Mouse (Mus musculus) CH12.LX (cell line): Measurements from ENCODE around the gene Asap3. TPM values are rescaled to one million over a fixed set of nuclear protein-coding genes. Genes with fewer than 3 reads are reported as not detected.

Experiments
- DNase-seq: peaks from one replicate; pipeline ENCODE4 v3.0.0-alpha.2; 2013; ENCODE audit errors: extremely low read depth
- H3K27ac ChIP-seq: 2 replicates; pipeline ENCODE4 v1.5.1; 2012; ENCODE audit warnings: low read depth, mild to moderate bottlenecking, control low read depth, moderate library complexity; ENCODE audit not compliant: insufficient read depth
- H3K27me3 ChIP-seq: replicated peaks from 2 replicates; pipeline ENCODE3; 2012; ENCODE audit warnings: inconsistent platforms
- H3K36me3 ChIP-seq, 2 experiments: replicated peaks in 1 of 2; 2 replicates each; pipeline versions ENCODE3 to v1.6.1; 2012; ENCODE audit warnings: inconsistent platforms in 1 of 2, low read length in 1 of 2, mild to moderate bottlenecking in 1 of 2, mixed read lengths in 1 of 2, moderate library complexity in 1 of 2; ENCODE audit not compliant: control insufficient read depth in 1 of 2, insufficient read depth in 1 of 2
- H3K4me1 ChIP-seq, 2 experiments: 2 replicates each; pipeline ENCODE4 v1.6.1; 2012; ENCODE audit warnings: inconsistent platforms in 1 of 2, moderate library complexity in 1 of 2; ENCODE audit not compliant: insufficient read depth in 2 of 2, control insufficient read depth in 1 of 2
- H3K4me2 ChIP-seq: 2 replicates; pipeline ENCODE4 v1.6.1; 2012; ENCODE audit warnings: low read depth, mild to moderate bottlenecking, control low read depth; ENCODE audit not compliant: poor library complexity, insufficient read depth, severe bottlenecking
- H3K4me3 ChIP-seq, 3 experiments: fragments of 150-350 bp in 1 of 3; sonication (generic) in 1 of 3; replicated peaks in 1 of 3; 2 replicates each; pipeline versions ENCODE3 to v1.5.1; 2011 to 2012; ENCODE audit warnings: low read depth in 2 of 3, low read length in 2 of 3, mild to moderate bottlenecking in 2 of 3, moderate library complexity in 2 of 3, control low read depth in 1 of 3, improper control_type of control experiment in 1 of 3, inconsistent platforms in 1 of 3, mixed read lengths in 1 of 3; ENCODE audit not compliant: poor library complexity in 1 of 3
- H3K79me2 ChIP-seq: replicated peaks from 2 replicates; pipeline ENCODE4 v1.6.1; 2012; ENCODE audit warnings: mild to moderate bottlenecking, moderate library complexity; ENCODE audit not compliant: control insufficient read depth, poor library complexity, insufficient read depth, severe bottlenecking; ENCODE audit errors: extremely low read depth
- H3K9ac ChIP-seq: 2 replicates; pipeline ENCODE4 v1.6.1; 2012; ENCODE audit warnings: low read depth, mild to moderate bottlenecking, control low read depth, moderate library complexity; ENCODE audit not compliant: insufficient read depth
- H3K9me3 ChIP-seq: replicated peaks from 2 replicates; pipeline ENCODE3; 2012; ENCODE audit warnings: low read length, inconsistent platforms, mixed read lengths
- BHLHE40 ChIP-seq: IDR thresholded peaks from 2 replicates; pipeline ENCODE4 v1.6.1; 2011; ENCODE audit warnings: mild to moderate bottlenecking, low read depth, low read length, improper control_type of control experiment
- CHD2 ChIP-seq: IDR thresholded peaks from 2 replicates; pipeline ENCODE4 v1.6.1; 2011; ENCODE audit warnings: low read length, improper control_type of control experiment
- CTCF ChIP-seq, 2 experiments: IDR thresholded peaks in 1 of 2; conservative IDR thresholded peaks in 1 of 2; 2 replicates each; pipeline ENCODE4 v1.5.1; 2011 to 2012; ENCODE audit warnings: low read depth in 2 of 2, low read length in 2 of 2, improper control_type of control experiment in 1 of 2, inconsistent platforms in 1 of 2, mild to moderate bottlenecking in 1 of 2, moderate library complexity in 1 of 2
- E2F4 ChIP-seq: IDR thresholded peaks from 2 replicates; pipeline ENCODE4 v1.6.1; 2011; ENCODE audit warnings: low read depth, low read length, improper control_type of control experiment; ENCODE audit not compliant: insufficient replicate concordance
- ELF1 ChIP-seq: IDR thresholded peaks from 2 replicates; pipeline ENCODE4 v1.6.1; 2014; ENCODE audit warnings: low read depth, mild to moderate bottlenecking, inconsistent platforms, low read length, improper control_type of control experiment
- EP300 ChIP-seq: IDR thresholded peaks from 2 replicates; pipeline ENCODE4 v1.6.1; 2011; ENCODE audit warnings: low read length, improper control_type of control experiment
- ETS1 ChIP-seq: conservative IDR thresholded peaks from 2 replicates; pipeline ENCODE4 v1.6.1; 2012; ENCODE audit warnings: low read depth, mild to moderate bottlenecking, inconsistent platforms, low read length, improper control_type of control experiment, moderate library complexity
- GABPA ChIP-seq: IDR thresholded peaks from 2 replicates; pipeline ENCODE4 v1.6.1; 2012; ENCODE audit warnings: low read depth, low read length, improper control_type of control experiment, inconsistent platforms; ENCODE audit not compliant: insufficient replicate concordance
- HCFC1 ChIP-seq: IDR thresholded peaks from 2 replicates; pipeline ENCODE4 v1.6.1; 2012; ENCODE audit warnings: low read depth, mild to moderate bottlenecking, inconsistent platforms, low read length, improper control_type of control experiment
- IRF4 ChIP-seq: IDR thresholded peaks from 2 replicates; pipeline ENCODE4 v1.6.1; 2014; ENCODE audit warnings: low read depth, mild to moderate bottlenecking, inconsistent platforms, low read length, improper control_type of control experiment
- JUN ChIP-seq: IDR thresholded peaks from 2 replicates; pipeline ENCODE4 v1.6.1; 2011; ENCODE audit warnings: low read depth, mild to moderate bottlenecking, low read length, improper control_type of control experiment, moderate library complexity; ENCODE audit not compliant: insufficient read depth
- JUND ChIP-seq: conservative IDR thresholded peaks from 2 replicates; pipeline ENCODE4 v1.6.1; 2011; ENCODE audit warnings: low read depth, low read length, improper control_type of control experiment
- KAT2A ChIP-seq: IDR thresholded peaks from 2 replicates; pipeline ENCODE4 v1.6.1; 2012; ENCODE audit warnings: low read length, improper control_type of control experiment, inconsistent platforms; ENCODE audit not compliant: insufficient replicate concordance
- MAFK ChIP-seq: IDR thresholded peaks from 2 replicates; pipeline ENCODE4 v1.6.1; 2011; ENCODE audit warnings: low read length, improper control_type of control experiment; ENCODE audit not compliant: insufficient replicate concordance
- MAX ChIP-seq: IDR thresholded peaks from 2 replicates; pipeline ENCODE4 v1.6.1; 2011; ENCODE audit warnings: low read length, improper control_type of control experiment
- MYC ChIP-seq: IDR thresholded peaks from 2 replicates; pipeline ENCODE4 v1.6.1; 2011; ENCODE audit warnings: low read depth, mild to moderate bottlenecking, improper control_type of control experiment, low read length
- NELFE ChIP-seq: IDR thresholded peaks from 2 replicates; pipeline ENCODE4 v1.6.1; 2011; ENCODE audit warnings: low read depth, low read length, improper control_type of control experiment
- NRF1 ChIP-seq: IDR thresholded peaks from 2 replicates; pipeline ENCODE4 v1.6.1; 2014; ENCODE audit warnings: low read depth, mild to moderate bottlenecking, inconsistent platforms, low read length, improper control_type of control experiment, moderate library complexity
- POLR2A ChIP-seq: IDR thresholded peaks from 2 replicates; pipeline ENCODE4 v1.6.1; 2011; ENCODE audit warnings: low read depth, mild to moderate bottlenecking, improper control_type of control experiment, low read length
- RAD21 ChIP-seq: IDR thresholded peaks from 2 replicates; pipeline ENCODE4 v1.6.1; 2011; ENCODE audit warnings: low read depth, mild to moderate bottlenecking, low read length, improper control_type of control experiment, moderate library complexity
- RCOR1 ChIP-seq: conservative IDR thresholded peaks from 2 replicates; pipeline ENCODE4 v1.6.1; 2012; ENCODE audit warnings: low read depth, mild to moderate bottlenecking, inconsistent platforms, low read length, improper control_type of control experiment
- SIN3A ChIP-seq: IDR thresholded peaks from 2 replicates; pipeline ENCODE4 v1.6.1; 2012; ENCODE audit warnings: low read length, improper control_type of control experiment, inconsistent platforms
- SMC3 ChIP-seq: IDR thresholded peaks from 2 replicates; pipeline ENCODE4 v1.6.1; 2011; ENCODE audit warnings: low read depth, low read length, improper control_type of control experiment
- TBP ChIP-seq: conservative IDR thresholded peaks from 2 replicates; pipeline ENCODE4 v1.6.1; 2011; ENCODE audit warnings: low read depth, low read length, improper control_type of control experiment
- UBTF ChIP-seq: IDR thresholded peaks from 2 replicates; pipeline ENCODE4 v1.6.1; 2012; ENCODE audit warnings: low read depth, mild to moderate bottlenecking, inconsistent platforms, low read length, improper control_type of control experiment, moderate library complexity
- ZC3H11A ChIP-seq: IDR thresholded peaks from 2 replicates; pipeline ENCODE4 v1.6.1; 2012; ENCODE audit warnings: low read depth, mild to moderate bottlenecking, inconsistent platforms, low read length, improper control_type of control experiment
- ZMIZ1 ChIP-seq: IDR thresholded peaks from 2 replicates; pipeline ENCODE4 v1.6.1; 2012; ENCODE audit warnings: low read depth, mild to moderate bottlenecking, inconsistent platforms, low read length, improper control_type of control experiment
- ZNF384 ChIP-seq: IDR thresholded peaks from 2 replicates; pipeline ENCODE4 v1.6.1; 2012; ENCODE audit warnings: low read depth, low read length, improper control_type of control experiment, inconsistent platforms
- dilution Hi-C: fragments of 300-500 bp; cut with MboI; formaldehyde crosslinking; loops from 2 replicates; pipeline ENCODE4 v1.14.3; 2020; ENCODE audit warnings: low sequenced_read_pairs; ENCODE audit not compliant: extremely low pct_unique_long_range_greater_than_20kb, extremely low pct_ligation_motif_present
- in situ Hi-C: fragments of 300-500 bp; cut with MboI; formaldehyde crosslinking; loops from 3 replicates; pipeline ENCODE4 v1.14.3; 2019; ENCODE audit warnings: low sequenced_read_pairs, low pct_ligation_motif_present, low pct_unique_long_range_greater_than_20kb, mixed read lengths
- polyA plus RNA-seq: library from polyadenylated mRNA; unstranded; fragments of >175 nt; gene quantifications from 2 replicates; pipeline ENCODE4 v1.2.1, GENCODE M21; 2012; ENCODE audit warnings: low read depth; ENCODE audit not compliant: insufficient read length
- total RNA-seq, 2 experiments: library from RNA; depleted of rRNA; stranded (reverse); fragments of 300-350 nt in 1 of 2; fragments of >200 nt in 1 of 2; gene quantifications; 2 replicates each; pipeline ENCODE4 v1.2.3; 2012 to 2014

Gene Asap3
- total and polyA plus RNA-seq, 3 experiments, result 0.07 to 0.08 TPM; not detected in 1

DNA sequence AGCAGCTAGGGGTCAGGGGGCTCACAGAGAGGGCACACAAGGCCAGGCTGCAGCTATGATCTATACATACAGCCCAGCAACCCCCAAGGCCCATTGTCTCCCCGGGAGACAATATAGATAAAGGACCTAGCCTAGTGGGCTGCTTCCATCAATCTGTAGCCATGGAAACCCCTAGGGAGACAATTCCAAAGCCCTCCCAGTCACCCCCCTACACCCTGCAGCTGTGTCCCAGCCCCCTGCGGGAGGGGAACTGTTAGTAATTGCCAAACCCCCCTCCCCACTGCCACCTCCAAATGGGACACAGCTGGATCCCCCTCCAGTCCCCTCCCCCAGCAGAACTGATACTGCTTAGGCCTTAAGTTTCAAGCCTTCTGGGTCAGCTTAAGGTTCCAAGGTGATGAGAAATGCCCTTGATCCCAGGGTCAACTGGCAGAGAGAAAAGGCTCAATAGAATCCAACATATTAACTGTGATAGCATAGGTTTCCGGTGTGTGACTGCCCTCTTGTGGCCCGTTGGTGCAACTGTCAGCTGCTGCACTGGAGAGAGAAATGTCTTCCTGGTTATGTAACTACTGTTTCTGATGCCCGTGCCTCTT lies 46.3 kb upstream of the Asap3 start:
- H3K27ac ChIP-seq, result no peak overlapping the region
- peaks cover 19% of the 10 kb centered on the region for H3K27me3 ChIP-seq
- dilution Hi-C loops (no loop called here), in situ Hi-C loops (loop anchor here (5.0 kb wide), 1 partner anchor 42 kb away; no protein-coding TSS in a partner anchor)
- H3K9me3 ChIP-seq, result no peaks in the 10 kb centered on the region
- TF ChIP-seq HCFC1, result peak; percentile 15; the same call in 1 of the 2 replicates
- no peak for TF ChIP-seq TBP
- TF ChIP-seq MYC, result no peak
- TF ChIP-seq ZC3H11A, result peak; percentile 97
- peak; percentile 98 for TF ChIP-seq SMC3
- no peak for TF ChIP-seq CHD2
- TF ChIP-seq E2F4, result no peak
- TF ChIP-seq UBTF, result no peak
- peak; percentile 95 to 96 for TF ChIP-seq CTCF (conservative IDR thresholded peaks at IDR 0.05 in 1 of 2, IDR thresholded peaks at IDR 0.05 in 1 of 2; ENCODE audit: low read depth in 2 of 2, low read length in 2 of 2)
- TF ChIP-seq MAFK, result no peak
- TF ChIP-seq RCOR1, result no peak
- TF ChIP-seq ZMIZ1, result no peak
- TF ChIP-seq NELFE, result no peak; the same call in 1 of the 2 replicates
- TF ChIP-seq ELF1, result peak; percentile 68
- no peak for TF ChIP-seq NRF1
- TF ChIP-seq MAX, result no peak
- no peak for TF ChIP-seq BHLHE40
- no peak for TF ChIP-seq KAT2A
- peak; percentile 97 for TF ChIP-seq RAD21
- TF ChIP-seq SIN3A, result no peak
- TF ChIP-seq GABPA, result no peak
- TF ChIP-seq EP300, result no peak
- TF ChIP-seq ETS1, result no peak
- no peak for TF ChIP-seq POLR2A
- no peak for TF ChIP-seq ZNF384
- TF ChIP-seq IRF4, result peak; percentile 25; the same call in 1 of the 2 replicates
- TF ChIP-seq JUND, result no peak
- TF ChIP-seq JUN, result no peak
- H3K79me2 ChIP-seq, result no peaks in the 10 kb centered on the region
- no peaks in the 10 kb centered on the region for H3K36me3 ChIP-seq
- no peak overlapping the region for H3K9ac ChIP-seq
- DNase-seq, result peak; percentile 81
- H3K4me2 ChIP-seq, result no peak overlapping the region
- H3K4me3 ChIP-seq, result no peak overlapping the region
- H3K4me1 ChIP-seq, result peaks cover 0 to 5% of the 10 kb centered on the region in 2 experiments; a peak in 2 of 4 replicates
